Mouse (Mus musculus): Measurements from ENCODE around the gene Trip6. TPM values are rescaled to one million over a fixed set of nuclear protein-coding genes. Genes with fewer than 3 reads are reported as not detected.

The Trip6 gene
- polyA plus RNA-seq, 1 experiment from 2014 or later, result 9.2 TPM

GRCm38 (mm10) chr5:137268131-137268910 lies 45.9 kb downstream of the Trip6 start:
- no peaks in the 10 kb centered on the region for H3K27me3 ChIP-seq (ENCODE audit: insufficient read depth, low read length)
- H3K36me3 ChIP-seq (replicated peaks; ENCODE audit: insufficient read depth, low read length), result no peaks in the 10 kb centered on the region
- no peak for TF ChIP-seq EP300 (IDR thresholded peaks at IDR 0.05; ENCODE audit: low read depth)
- TF ChIP-seq CTCF (IDR thresholded peaks at IDR 0.05; ENCODE audit: low read depth), result no peak
- H3K4me2 ChIP-seq (ENCODE audit: low read depth, low read length), result peak overlapping the region; percentile 29
- no peak overlapping the region for H3K4me3 ChIP-seq (ENCODE audit: low read depth, low read length)
- H3K9ac ChIP-seq (replicated peaks), result no peak overlapping the region
- ATAC-seq (no peak; the same call in 1 of the 2 replicates), DNase-seq (no peak)
- H3K9me3 ChIP-seq (ENCODE audit: low read length), result peaks cover 6% of the 10 kb centered on the region; the same call in 1 of the 2 replicates
- H3K27ac ChIP-seq (ENCODE audit: low read depth), result peak overlapping the region; percentile 39; the same call in 1 of the 2 replicates
- no peaks in the 10 kb centered on the region for H3K4me1 ChIP-seq (ENCODE audit: insufficient read depth)
- 20% methylated on average over 18 of the region's 18 CpGs for WGBS (ENCODE audit: insufficient replicate concordance)

- no peaks in the 10 kb centered on the region for H3K27me3 ChIP-seq (ENCODE audit: insufficient read depth, low read length)
- no peak overlapping the region for H3K4me3 ChIP-seq (ENCODE audit: low read depth, low read length)
- DNase-seq (no peak), ATAC-seq (no peak)
- H3K4me2 ChIP-seq (ENCODE audit: low read depth, low read length), result 0 out of 2 replicates have a peak overlapping the region, but pooled peaks have one; percentile 9
- no peaks in the 10 kb centered on the region for H3K4me1 ChIP-seq (ENCODE audit: insufficient read depth)
- H3K9ac ChIP-seq (replicated peaks), result no peak overlapping the region
- 56% methylated on average over 11 of the region's 11 CpGs for WGBS (ENCODE audit: insufficient replicate concordance)
- H3K27ac ChIP-seq (ENCODE audit: low read depth), result 0 out of 2 replicates have a peak overlapping the region, but pooled peaks have one; percentile 13
- TF ChIP-seq EP300 (IDR thresholded peaks at IDR 0.05; ENCODE audit: low read depth) (no peak), CTCF (IDR thresholded peaks at IDR 0.05; ENCODE audit: low read depth) (no peak)
- no peaks in the 10 kb centered on the region for H3K9me3 ChIP-seq (ENCODE audit: low read length)
- no peaks in the 10 kb centered on the region for H3K36me3 ChIP-seq (replicated peaks; ENCODE audit: insufficient read depth, low read length)
These were observed 49.4 kb downstream of the Trip6 start for GRCm38 (mm10) chr5:137264787-137265186.

DNA sequence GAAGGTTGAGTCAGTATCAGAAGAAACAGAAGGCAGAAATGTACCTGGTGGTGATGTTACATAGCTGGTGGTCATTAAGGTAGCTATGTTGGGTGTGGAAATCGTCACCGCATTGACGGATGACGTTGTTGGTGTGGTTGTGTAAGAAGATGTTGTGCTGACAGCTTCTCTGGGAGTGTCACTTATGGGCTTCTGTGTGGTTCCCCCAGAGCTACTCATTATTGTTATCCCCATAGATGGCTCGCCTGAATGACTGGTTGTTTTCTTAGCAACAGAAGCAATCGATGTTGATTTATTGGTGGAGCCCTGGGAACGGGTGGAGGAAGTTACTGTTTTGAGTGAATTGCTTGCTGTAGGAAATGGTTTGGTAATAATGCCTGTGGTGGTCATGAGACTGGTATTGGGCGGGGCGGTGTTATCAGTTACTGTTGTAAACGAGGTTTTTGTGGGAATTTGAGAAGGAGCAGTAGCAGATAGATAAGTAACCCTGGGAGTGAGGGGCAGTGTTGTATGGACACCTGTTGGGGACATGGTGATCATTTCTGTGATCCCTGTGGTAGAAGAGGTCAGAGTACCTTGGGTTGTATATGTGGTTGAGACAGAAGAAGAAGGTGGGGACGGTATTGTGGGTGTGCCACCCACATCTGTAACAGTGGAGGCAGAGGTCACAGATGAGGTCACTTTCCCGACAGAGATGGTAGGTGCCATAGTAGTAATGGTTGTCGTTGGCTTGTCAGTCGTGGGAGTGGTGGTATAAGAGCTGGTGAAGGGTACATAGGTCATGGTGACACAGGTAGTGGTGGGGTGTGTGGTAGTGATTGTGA lies 50.1 kb downstream of the Trip6 start:
- no peak overlapping the region for H3K9ac ChIP-seq (replicated peaks)
- no peaks in the 10 kb centered on the region for H3K36me3 ChIP-seq (replicated peaks; ENCODE audit: insufficient read depth, low read length)
- 40% methylated on average over 14 of the region's 14 CpGs for WGBS (ENCODE audit: insufficient replicate concordance)
- H3K9me3 ChIP-seq (ENCODE audit: low read length), result no peaks in the 10 kb centered on the region
- no peak for DNase-seq
- H3K4me3 ChIP-seq (ENCODE audit: low read depth, low read length), result no peak overlapping the region
- no peak for ATAC-seq
- peak overlapping the region; percentile 13; the same call in 1 of the 2 replicates for H3K27ac ChIP-seq (ENCODE audit: low read depth)
- H3K4me2 ChIP-seq (ENCODE audit: low read depth, low read length), result 0 out of 2 replicates have a peak overlapping the region, but pooled peaks have one; percentile 9
- TF ChIP-seq EP300 (IDR thresholded peaks at IDR 0.05; ENCODE audit: low read depth), result no peak
- no peak for TF ChIP-seq CTCF (IDR thresholded peaks at IDR 0.05; ENCODE audit: low read depth)
- no peaks in the 10 kb centered on the region for H3K27me3 ChIP-seq (ENCODE audit: insufficient read depth, low read length)
- no peaks in the 10 kb centered on the region for H3K4me1 ChIP-seq (ENCODE audit: insufficient read depth)

Small RNA genes within 50 kb of the gene (microRNA-seq; reads per million reads assigned to microRNA genes)
- gene Mir7036, result not detected
- not detected for gene Mir8116

Other genes with a start within 250 kb of the Trip6 start
- gene Serpine1, start 242.1 kb downstream of the Trip6 start, polyA plus RNA-seq (2015; fragmentation: Nextera tagmentation; extraction: Ambion mirVana), result 0.23 and 0.25 TPM in 2 replicates
- 6.4 and 7.4 TPM in 2 replicates for gene Trim56, start 198.2 kb downstream of the Trip6 start, polyA plus RNA-seq (2015; fragmentation: Nextera tagmentation; extraction: Ambion mirVana)
- not detected in 2 replicates for gene Muc3, start 165.1 kb downstream of the Trip6 start, polyA plus RNA-seq (2015; fragmentation: Nextera tagmentation; extraction: Ambion mirVana)
- gene Muc3a, start 102.0 kb downstream of the Trip6 start, polyA plus RNA-seq (2015; fragmentation: Nextera tagmentation; extraction: Ambion mirVana), result 0.07 and 0.09 TPM in 2 replicates
- gene Ache, start 26.9 kb downstream of the Trip6 start, polyA plus RNA-seq (2015; fragmentation: Nextera tagmentation; extraction: Ambion mirVana), result 10.3 and 11.1 TPM in 2 replicates
- 9.1 and 9.5 TPM in 2 replicates for gene Ufsp1, start 19.8 kb downstream of the Trip6 start, polyA plus RNA-seq (2015; fragmentation: Nextera tagmentation; extraction: Ambion mirVana)
- gene Srrt, start 6.7 kb downstream of the Trip6 start, polyA plus RNA-seq (2015; fragmentation: Nextera tagmentation; extraction: Ambion mirVana), result 24.1 and 28.2 TPM in 2 replicates
- 2.9 and 3.2 TPM in 2 replicates for gene Slc12a9, start 19.2 kb upstream of the Trip6 start, polyA plus RNA-seq (2015; fragmentation: Nextera tagmentation; extraction: Ambion mirVana)
- gene Ephb4, start 35.7 kb upstream of the Trip6 start, polyA plus RNA-seq (2015; fragmentation: Nextera tagmentation; extraction: Ambion mirVana), result 5.7 and 5.9 TPM in 2 replicates
- gene Zan, start 162.7 kb upstream of the Trip6 start, polyA plus RNA-seq (2015; fragmentation: Nextera tagmentation; extraction: Ambion mirVana), result 0.01 and 0.06 TPM in 2 replicates
- gene Pop7, start 188.1 kb upstream of the Trip6 start, polyA plus RNA-seq (2015; fragmentation: Nextera tagmentation; extraction: Ambion mirVana), result 27.5 and 27.7 TPM in 2 replicates
- gene Gigyf1, start 204.1 kb upstream of the Trip6 start, polyA plus RNA-seq (2015; fragmentation: Nextera tagmentation; extraction: Ambion mirVana), result 2.8 and 4.0 TPM in 2 replicates
- gene Epo, start 218.8 kb upstream of the Trip6 start, polyA plus RNA-seq (2015; fragmentation: Nextera tagmentation; extraction: Ambion mirVana), result 0.13 and 0.26 TPM in 2 replicates
- 165 and 177 TPM in 2 replicates for gene Gnb2, start 219.1 kb upstream of the Trip6 start, polyA plus RNA-seq (2015; fragmentation: Nextera tagmentation; extraction: Ambion mirVana)
- gene Actl6b, start 239.1 kb upstream of the Trip6 start, polyA plus RNA-seq (2015; fragmentation: Nextera tagmentation; extraction: Ambion mirVana), result not detected in 2 replicates